Mouse (Mus musculus): ENCODE data around the gene Ociad1.

Gene Ociad1

DNA sequence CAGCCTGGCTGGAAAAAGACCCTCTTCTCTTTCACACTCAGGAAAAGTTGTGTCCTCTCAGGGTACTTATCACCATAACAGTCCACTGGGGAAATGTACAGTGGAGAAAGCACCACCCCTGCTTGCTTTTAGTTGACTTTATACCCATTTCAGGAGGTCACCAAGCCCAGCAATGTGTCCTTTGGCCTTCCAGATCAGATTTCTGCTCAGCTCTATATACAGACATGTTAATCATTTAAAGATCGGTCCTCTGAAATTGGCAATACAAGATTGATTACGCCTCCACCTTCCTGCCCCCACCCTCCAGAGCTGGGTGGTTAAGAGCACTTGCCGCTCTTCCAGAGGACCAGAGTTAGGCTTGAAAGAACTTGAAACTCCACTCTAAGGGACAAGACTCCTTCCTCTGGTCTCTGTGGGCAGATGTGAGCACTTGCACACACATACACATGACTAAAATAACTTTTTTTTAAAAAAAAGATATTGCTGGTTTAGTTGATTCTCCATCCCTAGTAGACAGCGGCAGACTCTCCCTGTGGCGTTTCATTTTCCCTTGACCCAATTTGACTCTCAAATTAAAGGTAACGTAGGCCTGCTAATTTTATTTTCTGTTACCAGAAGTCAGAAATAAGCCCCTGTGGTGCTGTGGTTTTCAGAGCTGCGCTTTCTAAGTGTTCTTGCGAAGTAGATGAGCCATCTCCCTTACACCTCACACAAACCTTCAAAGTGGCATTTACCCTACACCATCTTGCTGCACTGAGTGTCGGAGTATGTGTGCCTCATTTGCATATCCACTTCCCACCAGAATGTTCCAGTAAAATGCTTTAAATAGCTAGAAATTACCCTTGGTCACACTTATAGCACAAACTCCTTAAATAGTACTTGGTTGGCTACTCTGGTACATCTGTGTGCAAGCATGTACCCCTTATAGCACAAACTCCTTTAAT lies 47.5 kb downstream of the Ociad1 start:
- DNase-seq (ENCODE audit: low spot score): no peak

DNA sequence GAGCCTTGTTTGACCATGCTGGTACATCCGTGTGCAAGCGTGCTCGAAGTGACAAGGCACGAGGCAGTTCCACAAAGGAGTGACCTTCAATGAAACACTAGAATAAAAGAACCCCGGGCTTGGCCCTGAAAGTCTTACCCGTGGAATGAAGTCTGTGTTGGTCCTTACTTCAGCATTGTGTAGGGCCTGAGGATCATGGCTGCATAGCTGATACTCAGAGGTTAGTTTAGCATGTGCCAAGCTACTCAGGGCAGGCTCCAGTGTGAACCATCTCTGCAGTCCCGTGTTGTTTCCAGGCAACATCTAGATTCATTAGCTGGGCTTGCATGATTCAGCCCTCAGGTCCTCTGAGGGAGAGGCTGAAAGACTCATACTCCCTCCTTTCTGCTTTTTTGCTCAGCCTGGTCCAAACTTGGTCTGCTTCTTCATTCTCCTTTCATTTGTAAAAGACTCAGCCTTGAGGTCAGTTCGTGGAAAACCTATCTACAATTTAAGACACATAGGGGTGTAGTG lies 48.2 kb downstream of the Ociad1 start, which contains the start of gene Ociad2:
Ociad2 (minus strand) TSS at position 306 of the 513 bp plus-strand sequence.
- DNase-seq (ENCODE audit: low spot score): no peak

DNA sequence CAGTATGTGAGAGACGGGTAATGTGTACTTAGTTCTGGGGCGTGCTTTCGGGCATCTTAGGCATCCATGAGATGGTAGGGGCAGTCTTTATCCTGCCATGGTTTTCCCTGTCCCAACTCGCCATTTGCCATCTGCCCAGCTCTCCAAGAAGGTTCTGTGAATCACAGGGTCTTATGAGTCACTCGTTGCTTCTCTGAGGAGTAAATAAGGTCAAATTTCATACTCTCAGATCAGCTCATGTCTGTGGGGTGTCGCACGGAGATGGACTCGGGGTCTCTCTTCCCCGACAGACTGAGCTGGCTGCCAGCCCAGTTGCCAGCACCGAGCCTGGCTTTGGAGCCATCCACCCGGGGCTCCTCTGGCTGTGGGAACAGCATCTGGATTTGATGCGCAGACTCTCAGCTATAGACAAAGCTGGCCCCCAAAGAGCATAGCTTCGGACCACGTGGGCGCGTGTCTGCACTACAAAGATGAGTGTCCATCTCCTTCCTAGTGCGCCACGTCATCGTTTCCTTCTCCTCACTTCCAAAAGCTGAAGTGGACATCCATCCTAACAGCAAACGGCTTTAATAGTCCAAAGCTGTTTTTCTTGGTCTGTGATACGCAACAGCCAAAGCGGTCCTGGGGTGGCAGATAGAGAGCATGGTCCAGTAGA lies 50.2 kb downstream of the Ociad1 start:
- DNase-seq (ENCODE audit: low spot score): no peak

DNA sequence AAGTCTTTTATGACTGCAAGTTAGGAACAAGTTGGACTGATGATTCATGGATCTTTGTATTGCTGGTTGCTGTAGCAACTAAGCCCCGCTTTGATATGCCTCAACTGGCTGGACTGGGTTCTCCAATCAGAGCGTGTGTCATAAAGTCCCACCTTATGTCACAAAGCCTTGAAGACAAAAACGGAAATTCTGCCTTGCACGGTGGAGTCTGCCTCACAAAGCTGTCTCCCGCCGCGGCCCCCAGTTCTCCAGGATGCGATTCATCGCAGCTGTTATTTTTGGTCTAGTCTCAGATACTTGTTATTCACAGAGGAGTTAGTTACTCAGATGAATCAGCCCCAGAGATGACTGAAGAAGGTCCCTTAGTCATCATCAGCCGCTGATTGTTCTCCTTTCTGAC lies 51.7 kb downstream of the Ociad1 start:
- no peak for DNase-seq (ENCODE audit: low spot score)

DNA sequence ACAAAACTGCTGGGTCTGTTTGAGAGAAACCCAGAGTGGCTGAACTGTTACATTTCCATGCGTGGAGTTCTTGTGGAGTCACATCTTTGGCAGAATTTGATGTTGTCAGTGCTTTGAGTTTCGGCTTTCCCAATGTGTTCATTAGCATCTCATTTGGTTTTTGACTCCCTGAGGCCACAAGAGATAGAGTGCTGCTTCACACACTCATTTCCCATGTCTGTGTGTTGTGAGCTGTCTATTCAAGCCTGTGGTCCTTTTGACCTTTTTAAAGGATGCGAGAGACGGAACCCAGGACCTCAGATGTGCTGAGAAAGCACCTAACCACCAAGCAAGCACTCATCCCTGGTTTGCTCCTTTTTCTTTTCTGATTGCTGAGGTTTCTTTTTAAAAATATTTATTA lies 52.7 kb downstream of the Ociad1 start:
- DNase-seq (ENCODE audit: low spot score): no peak

DNA sequence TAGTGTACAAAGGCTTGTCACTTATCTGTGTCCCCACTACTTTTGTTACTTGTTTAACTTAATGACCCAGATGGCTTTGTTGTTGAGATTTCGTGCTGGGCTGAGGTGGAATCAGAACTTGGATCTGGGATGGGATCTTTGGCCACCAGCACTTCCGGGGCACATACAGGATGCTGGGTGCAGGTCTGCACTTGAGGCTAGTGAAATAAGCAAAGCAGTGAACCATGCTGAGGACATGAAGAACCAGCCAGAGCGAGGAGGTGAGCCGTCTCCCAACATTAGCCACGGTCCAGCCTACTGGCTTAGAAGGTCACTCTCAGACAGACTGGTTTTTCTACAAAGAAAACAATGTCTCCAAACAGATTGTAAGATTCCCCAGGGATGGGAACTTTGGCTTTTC lies 56.9 kb downstream of the Ociad1 start:
- DNase-seq (ENCODE audit: low spot score): no peak

DNA sequence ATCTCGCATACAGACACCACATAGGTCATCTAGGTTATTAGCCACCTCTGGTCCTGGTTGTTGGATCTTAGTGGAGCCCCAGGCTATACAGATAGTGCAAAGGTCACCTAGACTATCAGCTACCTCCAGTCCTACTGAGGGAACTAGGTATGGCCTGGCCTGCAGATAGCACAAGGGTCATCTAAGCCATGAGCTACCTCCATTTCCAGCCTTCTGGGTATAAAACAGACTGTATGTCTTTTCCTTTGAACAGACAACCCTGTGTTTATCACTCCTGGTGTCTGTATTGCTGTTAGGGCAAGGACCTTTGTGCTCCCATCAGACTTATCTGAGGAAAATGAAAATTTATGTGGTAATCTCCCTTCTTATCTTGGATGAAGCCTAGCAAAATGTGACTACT lies 59.2 kb downstream of the Ociad1 start:
- no peak for DNase-seq (ENCODE audit: low spot score)

DNA sequence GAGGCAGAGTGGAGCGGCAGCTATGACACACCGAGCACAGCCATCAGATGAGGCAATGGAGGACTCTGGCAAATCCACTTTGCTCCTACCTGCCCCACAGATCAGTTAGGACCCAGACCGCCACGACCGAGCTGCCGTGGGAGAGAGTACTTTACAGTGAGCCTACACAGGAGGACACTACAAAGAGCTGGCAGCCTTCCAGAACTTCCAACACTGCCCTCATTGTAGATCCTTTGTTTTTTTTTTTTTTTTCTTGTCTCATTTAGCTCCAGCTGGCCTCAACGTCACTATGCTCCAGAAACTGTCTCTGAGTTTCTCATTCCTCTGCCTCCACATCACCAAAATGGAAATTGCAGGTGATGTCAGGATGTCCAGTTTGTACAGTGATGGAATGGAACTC lies 60.9 kb downstream of the Ociad1 start:
- no peak for DNase-seq (ENCODE audit: low spot score)

DNA sequence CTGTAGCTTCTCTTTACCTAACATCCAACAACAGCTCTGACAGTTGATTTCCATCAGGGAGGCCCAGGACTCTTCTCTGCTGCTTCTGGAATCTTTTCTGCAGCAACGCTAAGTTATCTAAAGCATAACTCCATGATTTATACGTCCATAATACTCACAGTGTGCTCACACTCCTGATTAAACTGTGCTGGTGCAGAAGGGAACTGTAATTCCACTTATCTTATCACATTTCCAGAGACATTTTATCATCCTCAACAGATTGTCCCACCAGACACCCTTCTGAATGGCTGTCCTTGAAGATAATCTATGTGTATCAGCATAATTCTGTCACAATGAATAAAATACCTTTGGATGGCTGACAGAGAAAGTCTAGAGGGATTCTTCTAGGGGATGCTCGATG lies 61.4 kb downstream of the Ociad1 start:
- no peak for DNase-seq (ENCODE audit: low spot score)

DNA sequence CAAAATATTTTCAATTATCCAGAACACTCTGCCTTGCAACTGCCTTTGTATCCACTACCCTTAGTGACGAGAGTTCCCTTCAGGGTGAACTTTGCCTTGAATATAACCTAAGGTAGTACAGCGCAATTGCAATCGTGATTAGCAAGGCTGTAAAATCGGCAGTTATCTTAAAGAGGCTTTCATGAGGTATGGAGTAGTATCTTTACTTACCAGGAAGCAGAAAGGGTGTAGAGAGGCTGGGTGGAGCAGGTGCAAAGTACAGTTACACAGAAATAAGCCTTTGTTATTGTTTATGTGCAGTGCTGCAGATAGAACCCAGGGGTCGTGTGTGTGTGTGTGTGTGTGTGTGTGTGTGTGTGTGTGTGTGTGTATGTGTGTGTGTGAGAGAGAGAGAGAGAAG lies 62.8 kb downstream of the Ociad1 start:
- no peak for DNase-seq (ENCODE audit: low spot score)

DNA sequence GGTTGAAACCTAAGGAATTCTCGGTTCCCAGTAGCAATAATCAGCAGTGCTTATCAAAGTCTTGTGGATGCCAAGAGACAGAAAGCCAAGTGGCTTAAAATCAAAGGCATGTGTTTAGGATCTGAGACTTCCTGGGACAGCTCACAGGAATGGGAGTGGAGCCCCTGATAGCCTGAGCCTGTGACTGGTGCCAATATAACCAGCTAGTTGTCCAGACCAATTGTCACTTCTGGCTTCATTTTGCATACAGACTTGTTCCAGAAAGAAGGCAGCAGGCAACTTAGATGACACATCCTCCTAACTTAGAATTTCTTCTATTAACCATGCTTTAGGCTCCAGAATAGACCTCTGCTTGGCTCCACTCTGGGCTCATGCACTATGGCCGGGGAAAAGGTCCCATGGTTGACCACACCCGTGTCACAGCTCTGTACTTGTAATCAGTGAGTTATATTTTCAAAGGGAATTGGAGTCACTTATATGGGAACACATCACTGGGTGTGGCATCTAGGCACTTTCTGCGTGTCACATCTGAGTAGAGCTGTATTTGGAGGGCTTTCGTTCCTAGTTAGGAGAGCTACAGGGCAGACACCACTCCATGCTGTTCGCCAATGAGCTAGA lies 66.7 kb downstream of the Ociad1 start:
- no peak for DNase-seq (ENCODE audit: low spot score)

DNA sequence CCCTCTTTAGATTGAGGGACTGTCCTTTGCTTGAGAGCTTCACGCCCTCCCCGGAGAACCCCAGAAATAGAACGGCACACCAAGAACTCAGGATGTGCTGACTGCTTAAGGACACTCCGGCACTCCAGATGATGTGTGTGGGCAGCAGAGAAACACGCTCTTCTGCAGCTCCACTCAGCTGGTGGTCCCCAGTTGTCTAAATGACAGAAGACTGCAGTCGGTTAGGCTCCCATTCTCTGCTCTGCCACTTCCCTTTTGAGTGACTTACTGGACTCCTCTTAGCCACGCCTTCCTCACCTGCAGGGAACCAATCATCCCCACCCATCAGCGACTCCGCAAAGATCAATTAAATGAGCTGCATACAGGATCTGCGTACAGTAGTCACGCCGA lies 67.2 kb downstream of the Ociad1 start:
- no peak for DNase-seq (ENCODE audit: low spot score)

DNA sequence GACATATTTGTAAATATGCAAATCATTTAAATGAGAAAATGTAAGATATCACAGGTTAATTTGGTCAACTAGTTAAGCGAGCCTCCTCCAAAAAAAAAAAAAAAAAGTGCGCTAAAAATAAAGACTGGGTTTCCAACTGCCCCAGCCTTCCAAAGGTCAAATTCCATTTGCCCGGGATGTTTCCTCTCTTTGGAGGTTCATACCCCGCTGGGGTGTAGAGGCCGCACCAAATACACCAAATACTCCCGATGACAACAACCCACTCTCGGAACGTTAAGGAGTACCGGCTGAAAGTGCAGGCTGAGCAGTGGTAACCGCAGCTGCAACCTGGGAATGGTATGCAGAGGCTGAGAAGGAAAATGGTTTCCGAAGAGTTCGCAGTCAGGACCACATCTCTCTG lies 67.7 kb downstream of the Ociad1 start:
- no peak for DNase-seq (ENCODE audit: low spot score)

DNA sequence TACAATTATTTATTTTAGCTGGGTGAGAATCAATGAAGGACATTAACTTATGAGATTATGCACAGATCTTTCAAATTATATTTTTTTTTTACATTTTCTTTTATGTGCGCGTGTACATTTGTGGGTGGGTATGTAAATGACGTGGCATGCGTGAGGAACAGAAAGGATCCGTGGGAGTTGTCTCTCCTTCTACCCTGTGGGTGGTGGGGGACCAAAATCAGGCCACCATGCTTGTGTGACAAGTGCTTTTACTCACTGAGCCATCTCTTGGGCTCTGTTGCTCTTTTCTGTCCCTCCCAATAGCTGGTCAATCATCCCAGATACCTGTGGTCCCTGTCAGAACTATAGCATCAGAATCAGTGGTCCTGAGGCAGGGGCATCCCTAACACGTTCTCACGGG lies 69.8 kb downstream of the Ociad1 start:
- DNase-seq (ENCODE audit: low spot score): no peak

DNA sequence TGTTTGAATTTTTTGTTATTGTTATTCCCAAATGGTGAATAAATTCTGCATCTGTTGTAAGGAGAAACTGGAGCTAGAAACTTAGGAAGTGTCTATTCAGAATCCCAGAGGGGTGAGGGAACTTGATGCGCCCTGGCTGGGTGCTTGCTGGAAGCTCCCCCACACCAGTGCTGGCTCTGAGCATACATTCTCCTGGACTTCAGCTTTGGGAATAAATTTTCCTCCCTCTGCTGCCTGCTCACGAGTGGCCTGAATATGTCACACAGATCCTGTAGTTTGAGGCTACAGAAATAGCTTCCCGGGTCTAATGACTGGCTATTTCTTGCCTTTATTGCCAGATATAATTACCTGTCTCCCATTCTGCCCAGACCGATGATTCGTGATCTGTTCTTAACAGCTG lies 70.2 kb downstream of the Ociad1 start:
- DNase-seq (ENCODE audit: low spot score): no peak

All from ovary, postnatal 36 days (tissue).